Mouse (Mus musculus) thymus, adult 2 months (tissue): Measurements from ENCODE around the gene Robo1. TPM values are rescaled to one million over a fixed set of nuclear protein-coding genes. Genes with fewer than 3 reads are reported as not detected.

Source experiments
- DNase-seq: peaks from one replicate; pipeline ENCODE4 v3.0.0; 2021
- H3K27ac ChIP-seq: fragments of 200-500 bp; 2 replicates; pipeline ENCODE4 v1.5.1; 2012; ENCODE audit warnings: low read length, control low read depth; ENCODE audit not compliant: control insufficient read depth, insufficient read depth
- H3K27me3 ChIP-seq: fragments of 200-500 bp; 2 replicates; pipeline ENCODE4 v1.6.1; 2012; ENCODE audit warnings: mild to moderate bottlenecking, low read length, moderate library complexity, mixed read lengths; ENCODE audit not compliant: control insufficient read depth, insufficient read depth
- H3K36me3 ChIP-seq: fragments of 200-500 bp; 2 replicates; pipeline ENCODE4 v1.6.1; 2012; ENCODE audit warnings: mild to moderate bottlenecking, low read length, moderate library complexity; ENCODE audit not compliant: control insufficient read depth, insufficient read depth
- H3K4me1 ChIP-seq: fragments of 200-500 bp; replicated peaks from 2 replicates; pipeline ENCODE4 v1.6.1; 2012; ENCODE audit warnings: low read length; ENCODE audit not compliant: control insufficient read depth, insufficient read depth
- H3K4me3 ChIP-seq: fragments of 200-500 bp; 2 replicates; pipeline ENCODE4 v1.5.1; 2012; ENCODE audit warnings: mild to moderate bottlenecking, low read length, control low read depth, moderate library complexity; ENCODE audit not compliant: control insufficient read depth, insufficient read depth
- CTCF ChIP-seq: fragments of 200-500 bp; IDR thresholded peaks from 2 replicates; pipeline ENCODE4 v1.5.1; 2012; ENCODE audit warnings: mild to moderate bottlenecking, control low read depth, low read length, moderate library complexity, borderline replicate concordance; ENCODE audit not compliant: control insufficient read depth, poor library complexity, insufficient read depth; ENCODE audit errors: extremely low read depth
- POLR2A ChIP-seq: fragments of 200-500 bp; IDR thresholded peaks from 2 replicates; pipeline ENCODE4 v1.6.1; 2012; ENCODE audit warnings: mild to moderate bottlenecking, low read length, control low read depth, moderate library complexity; ENCODE audit not compliant: control insufficient read depth, poor library complexity, insufficient read depth; ENCODE audit errors: extremely low read depth
- whole genome bisulfite sequencing: fragments of 180-500 bp; shearing (Covaris S2); methylation state at CpG from one replicate; pipeline ENCODE4 v1.1.7; 2018; 5-methylcytosine and 5-hydroxymethylcytosine counted together
- polyA plus RNA-seq: library from polyadenylated mRNA; depleted of rRNA; stranded (reverse); fragments of >200 nt; gene quantifications from 2 replicates; pipeline ENCODE4 v1.2.3, GENCODE M21; 2012

The Robo1 gene
- polyA plus RNA-seq, 1 experiment: 5.8 TPM

DNA sequence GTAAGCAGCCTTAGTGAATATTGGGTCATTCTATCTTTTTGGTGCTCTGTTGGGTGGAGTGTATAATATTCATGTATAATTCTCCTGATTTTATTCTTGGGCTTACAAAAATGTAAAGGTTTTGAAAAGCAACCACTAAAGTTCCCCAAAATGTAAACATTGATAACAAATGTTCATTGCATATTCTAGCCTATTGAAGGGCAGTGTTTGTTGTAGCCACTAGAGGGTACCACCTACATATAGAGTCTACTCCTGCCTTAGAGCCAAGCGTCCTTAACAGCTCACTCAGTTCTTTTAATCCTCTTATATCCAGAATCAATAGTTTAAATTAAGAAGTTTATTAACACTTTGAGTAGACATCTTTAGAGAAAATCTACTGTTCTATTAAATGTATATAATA lies 306.8 kb downstream of the Robo1 start:
- Histone ChIP-seq H3K4me1 (no peaks in the 10 kb centered on the region), H3K27ac (no peak overlapping the region), H3K27me3 (no peaks in the 10 kb centered on the region), H3K4me3 (no peak overlapping the region), H3K36me3 (no peaks in the 10 kb centered on the region)
- 16% methylated on average over 1 of the region's 1 CpGs for WGBS
- DNase-seq: no peak
- TF ChIP-seq CTCF (no peak), POLR2A (no peak)

DNA sequence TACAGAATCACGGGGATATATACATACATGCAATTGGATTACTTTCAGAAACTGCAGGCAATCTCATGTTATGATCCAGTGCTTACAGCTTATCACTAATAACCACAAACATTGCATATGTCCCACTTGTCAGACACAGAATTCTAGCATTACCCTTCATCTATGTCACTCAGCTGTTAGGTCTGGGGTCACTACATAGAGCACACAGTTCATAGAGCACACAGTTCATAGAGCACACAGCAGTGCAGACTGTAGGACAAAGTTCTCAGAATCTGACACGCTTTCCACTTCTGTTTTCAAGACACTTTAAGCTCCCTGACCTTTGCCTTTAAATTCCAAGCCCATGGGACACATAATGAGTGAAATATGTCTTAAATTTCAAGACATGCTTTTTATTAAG lies 307.3 kb downstream of the Robo1 start:
- Histone ChIP-seq H3K27me3 (no peaks in the 10 kb centered on the region), H3K4me3 (no peak overlapping the region), H3K27ac (no peak overlapping the region), H3K4me1 (no peaks in the 10 kb centered on the region), H3K36me3 (no peaks in the 10 kb centered on the region)
- 82% methylated on average over 2 of the region's 2 CpGs for WGBS
- no peak for DNase-seq
- no peak for TF ChIP-seq POLR2A
- TF ChIP-seq CTCF: no peak

- no peaks in the 10 kb centered on the region for H3K36me3 ChIP-seq
- 94% methylated on average over 4 of the region's 4 CpGs for WGBS
Observed at GRCm38 (mm10) chr16:72622371-72622770, 314.3 kb downstream of the Robo1 start.

GRCm38 (mm10) chr16:72622868-72623267 lies 314.8 kb downstream of the Robo1 start:
- Histone ChIP-seq H3K4me1 (no peaks in the 10 kb centered on the region), H3K27ac (no peak overlapping the region), H3K4me3 (no peak overlapping the region), H3K27me3 (no peaks in the 10 kb centered on the region), H3K36me3 (no peaks in the 10 kb centered on the region)
- no peak for DNase-seq
- WGBS: 92% methylated on average over 10 of the region's 10 CpGs
- TF ChIP-seq POLR2A: no peak
- TF ChIP-seq CTCF: no peak

More at GRCm38 (mm10) chr16:72622371-72622770, 314.3 kb downstream of the Robo1 start:
- TF ChIP-seq CTCF (no peak), POLR2A (no peak)
- H3K27me3 ChIP-seq: no peaks in the 10 kb centered on the region
- H3K27ac ChIP-seq: no peak overlapping the region
- no peaks in the 10 kb centered on the region for H3K4me1 ChIP-seq
- DNase-seq: no peak
- H3K4me3 ChIP-seq: no peak overlapping the region

DNA sequence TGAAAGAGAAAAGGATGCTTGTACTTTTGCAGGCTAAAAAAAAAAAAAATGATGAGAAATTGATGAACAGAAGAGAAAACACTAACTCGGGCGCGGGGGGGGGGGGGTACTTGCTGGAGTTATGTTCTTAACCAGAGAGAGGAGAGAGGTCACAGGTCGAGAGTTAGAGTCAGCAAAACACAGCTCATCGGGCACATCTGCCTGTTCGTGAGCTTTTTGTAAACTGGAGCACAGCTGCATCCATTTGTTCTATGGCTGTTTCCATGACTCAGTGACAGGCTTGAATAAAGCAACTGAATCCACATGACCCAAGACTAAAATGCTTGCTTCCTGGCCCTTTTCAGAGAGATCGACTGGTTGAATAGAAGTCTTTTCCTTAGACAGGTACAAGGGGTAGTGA lies 325.7 kb downstream of the Robo1 start:
- H3K27me3 ChIP-seq: no peaks in the 10 kb centered on the region
- H3K4me1 ChIP-seq: no peaks in the 10 kb centered on the region
- TF ChIP-seq CTCF (no peak), POLR2A (no peak)
- DNase-seq: no peak
- H3K4me3 ChIP-seq: no peak overlapping the region
- no peak overlapping the region for H3K27ac ChIP-seq
- H3K36me3 ChIP-seq: no peaks in the 10 kb centered on the region
- 85% methylated on average over 7 of the region's 7 CpGs for WGBS

DNA sequence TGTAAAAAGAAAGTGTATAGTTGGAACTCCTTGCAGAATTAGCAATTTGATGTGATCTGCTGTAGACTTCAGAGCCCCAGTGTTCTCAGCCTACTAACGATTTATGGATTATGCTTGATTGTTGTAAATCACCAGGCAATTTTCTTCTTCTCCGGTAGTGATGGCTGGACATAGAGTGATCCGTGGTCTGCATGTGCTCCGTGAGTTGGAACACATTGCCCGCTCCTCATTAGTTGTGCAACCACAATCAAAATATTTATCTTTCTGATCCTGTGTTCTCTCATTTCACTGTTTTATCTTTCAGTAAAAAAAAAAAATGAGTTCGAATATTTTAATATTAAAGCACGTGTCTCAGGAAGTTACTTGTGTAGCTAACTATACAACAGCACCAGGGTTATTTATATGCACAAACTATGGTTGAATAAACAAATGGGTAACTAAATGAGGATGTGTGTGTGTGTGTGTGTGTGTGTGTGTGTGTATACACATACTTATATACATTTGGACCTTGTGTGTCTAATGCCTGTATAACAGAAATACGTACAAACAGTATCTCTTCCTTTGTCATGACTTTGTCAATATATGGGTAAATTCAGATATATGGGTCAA lies 331.3 kb downstream of the Robo1 start:
- Histone ChIP-seq H3K4me3 (no peak overlapping the region), H3K27me3 (no peaks in the 10 kb centered on the region), H3K36me3 (no peaks in the 10 kb centered on the region), H3K4me1 (no peaks in the 10 kb centered on the region), H3K27ac (no peak overlapping the region)
- WGBS: 95% methylated on average over 8 of the region's 8 CpGs
- TF ChIP-seq CTCF: no peak
- TF ChIP-seq POLR2A: no peak
- DNase-seq: no peak

- Histone ChIP-seq H3K4me1 (no peaks in the 10 kb centered on the region), H3K27me3 (no peaks in the 10 kb centered on the region), H3K27ac (no peak overlapping the region), H3K36me3 (no peaks in the 10 kb centered on the region), H3K4me3 (no peak overlapping the region)
- no peak for TF ChIP-seq CTCF
- TF ChIP-seq POLR2A: no peak
- 91% methylated on average over 9 of the region's 9 CpGs for WGBS
- no peak for DNase-seq
Observed at GRCm38 (mm10) chr16:72640932-72641811, 333.1 kb downstream of the Robo1 start.
